Mouse (Mus musculus) embryonic facial prominence, embryonic 13.5 days (tissue): ENCODE results near the gene Gm14180. TPM values are rescaled to one million over a fixed set of nuclear protein-coding genes. Genes with fewer than 3 reads are reported as not detected.

Experiments
- polyA plus RNA-seq: library from polyadenylated mRNA; unstranded; fragments of >200 nt; fragmentation: Nextera tagmentation; extraction: Ambion mirVana; gene quantifications from 2 replicates; pipeline ENCODE4 v1.2.1, GENCODE M21; 2015

The Gm14180 gene
- polyA plus RNA-seq, 1 experiment from 2014 or later: not detected

Other genes with a start within 250 kb of the Gm14180 start
- gene Krt23, start 241.2 kb downstream of the Gm14180 start, polyA plus RNA-seq: 5.1 and 9.0 TPM in 2 replicates
- gene Krt39, start 213.0 kb downstream of the Gm14180 start, polyA plus RNA-seq: not detected in 2 replicates
- not detected in 2 replicates for gene Krt40, start 191.1 kb downstream of the Gm14180 start, polyA plus RNA-seq
- gene Krtap3-3, start 183.4 kb downstream of the Gm14180 start, polyA plus RNA-seq: not detected in 2 replicates
- gene Krtap3-2, start 177.4 kb downstream of the Gm14180 start, polyA plus RNA-seq: not detected in 2 replicates
- gene Gm11939, start 174.8 kb downstream of the Gm14180 start, polyA plus RNA-seq: not detected in 2 replicates
- gene Krtap3-1, start 167.7 kb downstream of the Gm14180 start, polyA plus RNA-seq: not detected in 2 replicates
- gene Krtap1-5, start 153.3 kb downstream of the Gm14180 start, polyA plus RNA-seq: not detected in 2 replicates
- gene Krtap1-4, start 150.6 kb downstream of the Gm14180 start, polyA plus RNA-seq: not detected in 2 replicates
- gene Krtap1-3, start 143.0 kb downstream of the Gm14180 start, polyA plus RNA-seq: not detected in 2 replicates
- not detected in 2 replicates for gene Krtap9-3, start 136.2 kb downstream of the Gm14180 start, polyA plus RNA-seq
- not detected in 2 replicates for gene Gm11938, start 131.0 kb downstream of the Gm14180 start, polyA plus RNA-seq
- not detected in 2 replicates for gene Gm11937, start 124.1 kb downstream of the Gm14180 start, polyA plus RNA-seq
- gene Krtap2-4, start 119.4 kb downstream of the Gm14180 start, polyA plus RNA-seq: not detected in 2 replicates
- not detected in 2 replicates for gene Gm11562, start 113.9 kb downstream of the Gm14180 start, polyA plus RNA-seq
- not detected in 2 replicates for gene Krtap4-1, start 106.1 kb downstream of the Gm14180 start, polyA plus RNA-seq
- gene Krtap4-2, start 99.2 kb downstream of the Gm14180 start, polyA plus RNA-seq: not detected in 2 replicates
- not detected in 2 replicates for gene Krtap4-7, start 90.2 kb downstream of the Gm14180 start, polyA plus RNA-seq
- gene Gm11555, start 84.1 kb downstream of the Gm14180 start, polyA plus RNA-seq: not detected in 2 replicates
- gene Gm11563, start 75.3 kb downstream of the Gm14180 start, polyA plus RNA-seq: not detected in 2 replicates
- not detected in 2 replicates for gene Krtap4-6, start 68.3 kb downstream of the Gm14180 start, polyA plus RNA-seq
- gene Gm14190, start 43.5 kb downstream of the Gm14180 start, polyA plus RNA-seq: not detected in 2 replicates
- not detected in 2 replicates for gene Gm11595, start 38.6 kb upstream of the Gm14180 start, polyA plus RNA-seq
- gene Krtap4-8, start 46.4 kb upstream of the Gm14180 start, polyA plus RNA-seq: not detected in 2 replicates
- not detected in 2 replicates for gene Krtap4-9, start 50.9 kb upstream of the Gm14180 start, polyA plus RNA-seq
- gene Gm11596, start 59.2 kb upstream of the Gm14180 start, polyA plus RNA-seq: not detected in 2 replicates
- not detected in 2 replicates for gene Gm11569, start 64.6 kb upstream of the Gm14180 start, polyA plus RNA-seq
- gene Gm11554, start 70.2 kb upstream of the Gm14180 start, polyA plus RNA-seq: not detected in 2 replicates
- not detected in 2 replicates for gene Krtap4-13, start 75.6 kb upstream of the Gm14180 start, polyA plus RNA-seq
- gene Gm11564, start 81.4 kb upstream of the Gm14180 start, polyA plus RNA-seq: not detected in 2 replicates
- not detected in 2 replicates for gene 2300003K06Rik, start 103.8 kb upstream of the Gm14180 start, polyA plus RNA-seq
- gene Krtap4-16, start 117.3 kb upstream of the Gm14180 start, polyA plus RNA-seq: not detected in 2 replicates
- gene Gm11568, start 123.6 kb upstream of the Gm14180 start, polyA plus RNA-seq: not detected in 2 replicates
- gene Gm11559, start 130.2 kb upstream of the Gm14180 start, polyA plus RNA-seq: not detected in 2 replicates
- gene Krtap9-1, start 139.1 kb upstream of the Gm14180 start, polyA plus RNA-seq: not detected in 2 replicates
- not detected in 2 replicates for gene Gm11567, start 144.9 kb upstream of the Gm14180 start, polyA plus RNA-seq
- gene Krtap31-1, start 173.6 kb upstream of the Gm14180 start, polyA plus RNA-seq: not detected in 2 replicates
- gene Gm11565, start 180.5 kb upstream of the Gm14180 start, polyA plus RNA-seq: not detected in 2 replicates
- not detected in 2 replicates for gene Krtap31-2, start 202.0 kb upstream of the Gm14180 start, polyA plus RNA-seq
- not detected in 2 replicates for gene Krtap9-5, start 214.2 kb upstream of the Gm14180 start, polyA plus RNA-seq
- not detected in 2 replicates for gene Krtap29-1, start 244.8 kb upstream of the Gm14180 start, polyA plus RNA-seq